Mouse (Mus musculus) right cerebral cortex, adult 18-20 months (tissue): Measurements from ENCODE around the gene Adamtsl5.
A peak's percentile ranks its signal among the peaks of the same experiment; 100 is the strongest.

Experiments used
- DNase-seq: peaks from one replicate; pipeline ENCODE4 v3.0.0; 2022; ENCODE audit warnings: mixed read lengths

Gene Adamtsl5

GRCm38 (mm10) chr10:80348244-80348781 is at the start of gene Adamtsl5:
Gene Adamtsl5 (minus strand): TSS chr10:80348412.
- no peak for DNase-seq

- no peak for DNase-seq
These were observed 49.4 kb upstream of the Adamtsl5 start for GRCm38 (mm10) chr10:80397524-80398173.

- no peak for DNase-seq
These were observed 48.8 kb upstream of the Adamtsl5 start for GRCm38 (mm10) chr10:80396822-80397523.

GRCm38 (mm10) chr10:80395025-80395627 is 46.9 kb upstream of the Adamtsl5 start:
- DNase-seq, result no peak

GRCm38 (mm10) chr10:80392687-80393086 is 44.5 kb upstream of the Adamtsl5 start:
- no peak for DNase-seq

- no peak for DNase-seq
These were observed 42.5 kb upstream of the Adamtsl5 start for GRCm38 (mm10) chr10:80390697-80391096.

- no peak for DNase-seq
These were observed 41.0 kb upstream of the Adamtsl5 start for GRCm38 (mm10) chr10:80389185-80389708.

GRCm38 (mm10) chr10:80388731-80389130 is 40.5 kb upstream of the Adamtsl5 start:
- DNase-seq, result no peak

- DNase-seq, result peak; percentile 85
These were observed 39.3 kb upstream of the Adamtsl5 start, which contains the start of gene Mex3d for GRCm38 (mm10) chr10:80387522-80387959. Gene Mex3d (minus strand): TSS chr10:80387659.

- no peak for DNase-seq
These were observed 38.7 kb upstream of the Adamtsl5 start for GRCm38 (mm10) chr10:80386735-80387471.

GRCm38 (mm10) chr10:80385811-80386734 is 37.9 kb upstream of the Adamtsl5 start:
- DNase-seq, result peak; percentile 42

GRCm38 (mm10) chr10:80385310-80385709 is 37.1 kb upstream of the Adamtsl5 start:
- DNase-seq, result no peak

- no peak for DNase-seq
These were observed 36.5 kb upstream of the Adamtsl5 start for GRCm38 (mm10) chr10:80384709-80385108.

GRCm38 (mm10) chr10:80384115-80384639 is 36.0 kb upstream of the Adamtsl5 start:
- no peak for DNase-seq

GRCm38 (mm10) chr10:80383431-80383830 is 35.2 kb upstream of the Adamtsl5 start:
- DNase-seq, result no peak

- DNase-seq, result no peak
These were observed 34.6 kb upstream of the Adamtsl5 start for GRCm38 (mm10) chr10:80382641-80383365.

- no peak for DNase-seq
These were observed 29.5 kb upstream of the Adamtsl5 start for GRCm38 (mm10) chr10:80377716-80378115.

- peak; percentile 88 for DNase-seq
These were observed 27.9 kb upstream of the Adamtsl5 start for GRCm38 (mm10) chr10:80376160-80376559.

- DNase-seq, result peak; percentile 82
These were observed 25.9 kb upstream of the Adamtsl5 start for GRCm38 (mm10) chr10:80374063-80374462.

GRCm38 (mm10) chr10:80372706-80373105 is 24.5 kb upstream of the Adamtsl5 start:
- peak; percentile 73 for DNase-seq
